Mouse (Mus musculus): Measurements from ENCODE around the gene Ddit4.

- TF ChIP-seq CTCF (IDR thresholded peaks at IDR 0.05; ENCODE audit: extremely low read depth, insufficient read length, insufficient replicate concordance, low read depth, low read length) (no peak), POLR2A (IDR thresholded peaks at IDR 0.05; ENCODE audit: low read depth, low read length) (no peak)
These were observed 13.0 kb downstream of the Ddit4 start for GRCm38 (mm10) chr10:59938662-59939061.
